Mouse (Mus musculus) E14TG2a.4 (cell line): ENCODE results near the gene Rere.
"Not testable (repeated sequence)": the region's sequence is repeated elsewhere in the genome, so short reads cannot be mapped to it uniquely, and the experiment has no call there.

Source experiments
- H3K27me3 ChIP-seq: 2 replicates; pipeline ENCODE4 v1.6.1; 2014; ENCODE audit warnings: low read length, control low read depth; ENCODE audit not compliant: insufficient read depth
- H3K36me3 ChIP-seq: 2 replicates; pipeline ENCODE4 v1.6.1; 2014; ENCODE audit warnings: low read length, control low read depth; ENCODE audit not compliant: insufficient read depth
- H3K4me1 ChIP-seq: replicated peaks from 2 replicates; pipeline ENCODE4 v1.6.1; 2014; ENCODE audit warnings: low read depth, low read length, control low read depth
- H3K4me3 ChIP-seq: replicated peaks from 2 replicates; pipeline ENCODE4 v1.5.1; 2014; ENCODE audit warnings: mild to moderate bottlenecking, low read length
- H3K9me3 ChIP-seq: 2 replicates; pipeline ENCODE4 v1.6.1; 2014; ENCODE audit warnings: low read length, control low read depth
- CTCF ChIP-seq: conservative IDR thresholded peaks from 2 replicates; pipeline ENCODE4 v1.5.1; 2014; ENCODE audit warnings: low read length
- NANOG ChIP-seq: IDR thresholded peaks from 2 replicates; pipeline ENCODE4 v1.6.1; 2014; ENCODE audit warnings: borderline replicate concordance, low read length, mixed read lengths
- POU5F1 ChIP-seq: IDR thresholded peaks from 2 replicates; pipeline ENCODE4 v1.6.1; 2014; ENCODE audit warnings: low read length, borderline replicate concordance

Rere gene

GRCm38 (mm10) chr4:150260745-150261144 lies 20.7 kb upstream of the Rere start:
- TF ChIP-seq POU5F1 (no peak), CTCF (peak; percentile 47), NANOG (0 out of 2 replicates have a peak, but pooled peaks have one; percentile 9)
- peaks cover 11% of the 10 kb centered on the region; the same call in 1 of the 2 replicates for H3K36me3 ChIP-seq
- no peaks in the 10 kb centered on the region for H3K27me3 ChIP-seq
- peaks cover 91% of the 10 kb centered on the region for H3K4me1 ChIP-seq
- H3K4me3 ChIP-seq, result no peak overlapping the region
- no peaks in the 10 kb centered on the region for H3K9me3 ChIP-seq

GRCm38 (mm10) chr4:150262301-150262700 lies 19.1 kb upstream of the Rere start:
- no peak for TF ChIP-seq POU5F1
- no peak for TF ChIP-seq NANOG
- no peak for TF ChIP-seq CTCF
- peaks cover 9% of the 10 kb centered on the region for H3K27me3 ChIP-seq
- peaks cover 96% of the 10 kb centered on the region for H3K4me1 ChIP-seq
- H3K9me3 ChIP-seq, result no peaks in the 10 kb centered on the region
- H3K4me3 ChIP-seq, result no peak overlapping the region
- peaks cover 5% of the 10 kb centered on the region; the same call in 1 of the 2 replicates for H3K36me3 ChIP-seq

GRCm38 (mm10) chr4:150264903-150265302 lies 16.5 kb upstream of the Rere start:
- Histone ChIP-seq H3K4me3 (no peak overlapping the region), H3K27me3 (peaks cover 11% of the 10 kb centered on the region), H3K4me1 (peaks cover 94% of the 10 kb centered on the region), H3K9me3 (no peaks in the 10 kb centered on the region), H3K36me3 (peaks cover 5% of the 10 kb centered on the region; the same call in 1 of the 2 replicates)
- TF ChIP-seq NANOG (no peak), POU5F1 (no peak), CTCF (peak; percentile 98)

DNA sequence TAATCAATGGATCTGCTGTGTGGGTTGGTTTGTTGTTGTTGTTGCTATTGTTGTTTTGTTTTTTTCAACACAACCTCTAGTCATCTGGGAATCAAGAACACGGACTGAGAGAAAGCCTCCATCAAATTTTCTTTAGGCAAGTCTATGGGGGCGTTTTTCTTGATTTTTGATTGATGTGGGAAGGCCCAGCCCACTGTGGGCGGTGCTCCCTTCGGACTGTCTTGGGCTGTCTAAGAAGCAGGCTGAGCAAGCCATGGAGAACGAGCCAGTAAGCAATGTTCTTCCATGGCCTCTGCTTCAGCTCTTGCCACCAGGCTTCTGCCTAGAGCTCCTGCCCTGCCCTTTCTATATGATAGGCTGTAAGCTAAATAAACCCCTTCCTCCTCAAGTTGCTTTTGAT lies 16.0 kb upstream of the Rere start:
- peaks cover 5% of the 10 kb centered on the region; the same call in 1 of the 2 replicates for H3K36me3 ChIP-seq
- no peaks in the 10 kb centered on the region for H3K9me3 ChIP-seq
- H3K27me3 ChIP-seq, result peaks cover 12% of the 10 kb centered on the region
- TF ChIP-seq CTCF (no peak), POU5F1 (no peak), NANOG (no peak)
- no peak overlapping the region for H3K4me3 ChIP-seq
- H3K4me1 ChIP-seq, result peaks cover 94% of the 10 kb centered on the region

GRCm38 (mm10) chr4:150266655-150267223 lies 14.7 kb upstream of the Rere start:
- H3K27me3 ChIP-seq, result peaks cover 12% of the 10 kb centered on the region
- no peak for TF ChIP-seq POU5F1
- TF ChIP-seq CTCF, result no peak
- no peak for TF ChIP-seq NANOG
- peaks cover 5% of the 10 kb centered on the region; the same call in 1 of the 2 replicates for H3K36me3 ChIP-seq

DNA sequence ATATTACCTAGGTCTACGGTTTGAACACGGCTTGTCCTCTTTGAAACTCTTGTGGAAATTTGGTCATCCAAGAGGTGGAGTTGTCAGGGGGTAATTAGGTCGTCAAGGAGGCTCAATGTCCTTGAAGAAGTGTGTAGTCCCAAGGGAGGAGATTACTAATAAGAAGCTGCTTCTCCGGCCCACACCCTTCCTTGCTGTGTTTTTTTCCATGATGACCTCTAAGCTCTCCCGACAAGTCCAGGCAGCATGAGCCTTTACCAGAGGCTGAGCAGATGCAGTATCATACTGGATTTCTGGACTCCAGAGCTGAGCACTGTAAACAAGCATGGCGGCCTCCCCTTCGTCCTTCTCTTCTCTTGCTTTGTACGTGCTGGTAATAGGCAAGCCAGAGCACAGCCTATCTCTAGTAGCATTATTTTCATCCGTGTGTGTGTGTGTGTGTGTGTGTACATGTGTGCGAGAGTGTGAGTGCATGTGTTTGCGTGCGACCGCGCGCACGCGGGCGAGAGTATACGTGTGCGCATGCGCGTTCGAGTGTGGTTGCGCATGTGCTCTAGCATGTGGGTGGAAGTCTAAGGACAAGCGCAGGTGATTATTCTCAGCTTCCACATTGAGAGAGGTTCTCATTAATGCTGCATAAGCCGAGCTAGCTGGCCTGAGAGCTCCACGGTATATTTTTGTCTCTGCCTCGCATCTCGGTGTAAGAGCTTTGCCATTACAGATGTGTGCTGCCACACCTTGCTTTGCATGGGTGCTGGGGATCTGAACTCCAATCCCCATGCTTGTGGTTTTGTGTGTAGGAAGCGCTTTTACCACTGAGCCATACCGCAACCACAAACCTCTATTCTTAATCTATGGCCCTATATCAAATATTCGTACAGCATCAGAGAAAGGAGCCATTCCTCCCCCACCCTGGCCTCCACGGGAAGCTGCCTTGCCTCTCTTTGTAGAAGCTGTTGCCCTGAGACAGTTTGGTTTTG lies 12.5 kb upstream of the Rere start:
- H3K27me3 ChIP-seq, result peaks cover 12% of the 10 kb centered on the region
- peak overlapping the region; percentile 55 for H3K4me3 ChIP-seq
- H3K4me1 ChIP-seq, result peaks cover 66% of the 10 kb centered on the region
- TF ChIP-seq NANOG, result no peak
- TF ChIP-seq POU5F1, result no peak
- TF ChIP-seq CTCF, result no peak
- no peaks in the 10 kb centered on the region for H3K9me3 ChIP-seq
- H3K36me3 ChIP-seq, result no peaks in the 10 kb centered on the region

More at GRCm38 (mm10) chr4:150266655-150267223, 14.7 kb upstream of the Rere start:
- Histone ChIP-seq H3K4me1 (peaks cover 82% of the 10 kb centered on the region), H3K9me3 (no peaks in the 10 kb centered on the region), H3K4me3 (peak overlapping the region; percentile 39)

DNA sequence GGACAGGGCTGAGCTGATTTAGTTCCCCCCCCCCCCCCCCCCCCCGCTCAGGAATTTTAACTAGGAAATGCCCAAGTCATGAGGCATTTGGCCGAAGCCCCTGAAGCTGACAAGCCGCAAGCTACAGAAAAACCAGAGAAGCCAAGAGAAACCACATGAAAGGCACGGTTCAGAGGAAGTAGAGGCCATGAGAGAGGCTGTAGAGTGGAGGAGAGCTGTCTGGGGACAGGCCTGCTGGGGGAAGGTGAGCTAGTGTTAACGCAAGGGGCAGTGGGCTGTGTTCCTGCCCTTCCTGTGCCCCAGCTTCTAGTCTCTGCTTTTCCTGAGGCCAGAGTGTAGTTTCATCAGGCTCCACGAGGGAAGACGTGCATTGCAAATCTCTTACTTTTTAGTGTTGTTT lies 11.8 kb upstream of the Rere start:
- TF ChIP-seq POU5F1, result no peak
- no peak for TF ChIP-seq CTCF
- no peak for TF ChIP-seq NANOG
- H3K4me1 ChIP-seq, result peaks cover 59% of the 10 kb centered on the region
- H3K36me3 ChIP-seq, result no peaks in the 10 kb centered on the region
- H3K9me3 ChIP-seq, result no peaks in the 10 kb centered on the region
- H3K27me3 ChIP-seq, result peaks cover 12% of the 10 kb centered on the region
- no peak overlapping the region for H3K4me3 ChIP-seq

DNA sequence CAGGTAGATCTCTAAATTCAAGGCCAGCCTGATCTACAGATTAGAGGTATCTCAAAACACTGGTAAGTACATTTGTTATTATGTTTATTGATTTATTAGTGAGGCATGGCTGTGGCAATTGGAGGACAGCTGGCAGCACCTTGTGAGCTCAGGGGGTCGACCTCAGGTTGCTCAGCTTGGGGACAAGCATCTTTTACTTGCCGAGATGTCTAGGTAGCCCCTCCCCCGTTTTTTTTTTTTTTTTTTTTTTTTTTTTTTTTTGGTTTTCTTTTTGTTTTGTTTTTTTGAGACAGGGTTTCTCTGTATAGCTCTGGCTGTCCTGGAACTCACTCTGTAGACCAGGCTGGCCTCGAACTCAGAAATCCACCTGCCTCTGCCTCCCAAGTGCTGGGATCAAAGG lies 10.7 kb upstream of the Rere start:
- peaks cover 51% of the 10 kb centered on the region for H3K4me1 ChIP-seq
- not testable (repeated sequence) for H3K9me3 ChIP-seq, H3K36me3 ChIP-seq

More for the DNA sequence above, 10.7 kb upstream of the Rere start:
- not testable (repeated sequence) for H3K4me3 ChIP-seq
- H3K27me3 ChIP-seq, result peaks cover 12% of the 10 kb centered on the region
